Mouse (Mus musculus) thymus, adult 2 months (tissue): Measurements from ENCODE around the gene BC005624. TPM values are rescaled to one million over a fixed set of nuclear protein-coding genes. Genes with fewer than 3 reads are reported as not detected.

ENCODE experiments used
- DNase-seq: peaks from one replicate; pipeline ENCODE4 v3.0.0; 2021
- H3K27ac ChIP-seq: fragments of 200-500 bp; 2 replicates; pipeline ENCODE4 v1.5.1; 2012; ENCODE audit warnings: low read length, control low read depth; ENCODE audit not compliant: control insufficient read depth, insufficient read depth
- H3K27me3 ChIP-seq: fragments of 200-500 bp; 2 replicates; pipeline ENCODE4 v1.6.1; 2012; ENCODE audit warnings: mild to moderate bottlenecking, low read length, moderate library complexity, mixed read lengths; ENCODE audit not compliant: control insufficient read depth, insufficient read depth
- H3K36me3 ChIP-seq: fragments of 200-500 bp; 2 replicates; pipeline ENCODE4 v1.6.1; 2012; ENCODE audit warnings: mild to moderate bottlenecking, low read length, moderate library complexity; ENCODE audit not compliant: control insufficient read depth, insufficient read depth
- H3K4me1 ChIP-seq: fragments of 200-500 bp; replicated peaks from 2 replicates; pipeline ENCODE4 v1.6.1; 2012; ENCODE audit warnings: low read length; ENCODE audit not compliant: control insufficient read depth, insufficient read depth
- H3K4me3 ChIP-seq: fragments of 200-500 bp; 2 replicates; pipeline ENCODE4 v1.5.1; 2012; ENCODE audit warnings: mild to moderate bottlenecking, low read length, control low read depth, moderate library complexity; ENCODE audit not compliant: control insufficient read depth, insufficient read depth
- CTCF ChIP-seq: fragments of 200-500 bp; IDR thresholded peaks from 2 replicates; pipeline ENCODE4 v1.5.1; 2012; ENCODE audit warnings: mild to moderate bottlenecking, control low read depth, low read length, moderate library complexity, borderline replicate concordance; ENCODE audit not compliant: control insufficient read depth, poor library complexity, insufficient read depth; ENCODE audit errors: extremely low read depth
- POLR2A ChIP-seq: fragments of 200-500 bp; IDR thresholded peaks from 2 replicates; pipeline ENCODE4 v1.6.1; 2012; ENCODE audit warnings: mild to moderate bottlenecking, low read length, control low read depth, moderate library complexity; ENCODE audit not compliant: control insufficient read depth, poor library complexity, insufficient read depth; ENCODE audit errors: extremely low read depth
- WGBS: fragments of 180-500 bp; shearing (Covaris S2); methylation state at CpG from one replicate; pipeline ENCODE4 v1.1.7; 2018; 5-methylcytosine and 5-hydroxymethylcytosine counted together
- polyA plus RNA-seq: library from polyadenylated mRNA; depleted of rRNA; stranded (reverse); fragments of >200 nt; gene quantifications from 2 replicates; pipeline ENCODE4 v1.2.3, GENCODE M21; 2012; rRNA removed

Gene BC005624
- polyA plus RNA-seq = 29.8 and 37.9 TPM in 2 replicates

- Histone ChIP-seq H3K4me1 (peaks cover 18% of the 10 kb centered on the region), H3K27ac (no peak within 1 kb of the TSS), H3K36me3 (no peaks in the 10 kb centered on the region), H3K27me3 (no peaks in the 10 kb centered on the region), H3K4me3 (peak within 1 kb of the TSS; percentile 81)
- DNase-seq = peak; percentile 100
- TF ChIP-seq POLR2A (peak; percentile 85), CTCF (peak; percentile 61)
- under 1% methylated on average over 66 of the region's 66 CpGs for WGBS
These were observed at the start of gene BC005624, which contains the start of gene Usp20 for GRCm38 (mm10) chr2:30981790-30982513. TSS of gene BC005624 (minus strand) at chr2:30982201. TSS of gene Usp20 (plus strand) at chr2:30982279.

- DNase-seq = no peak
- no peak for TF ChIP-seq POLR2A
- TF ChIP-seq CTCF = no peak
- Histone ChIP-seq H3K27me3 (no peaks in the 10 kb centered on the region), H3K4me3 (no peak overlapping the region), H3K4me1 (no peaks in the 10 kb centered on the region), H3K36me3 (peaks cover 23% of the 10 kb centered on the region), H3K27ac (no peak overlapping the region)
- 92% methylated on average over 8 of the region's 8 CpGs for WGBS
These were observed 44.6 kb upstream of the BC005624 start for GRCm38 (mm10) chr2:31026642-31027041.

GRCm38 (mm10) chr2:31025458-31025857 lies 43.5 kb upstream of the BC005624 start:
- peaks cover 13% of the 10 kb centered on the region for H3K36me3 ChIP-seq
- H3K27me3 ChIP-seq = no peaks in the 10 kb centered on the region
- DNase-seq = no peak
- H3K4me3 ChIP-seq = no peak overlapping the region
- no peak overlapping the region for H3K27ac ChIP-seq
- 90% methylated on average over 3 of the region's 3 CpGs for WGBS
- TF ChIP-seq CTCF (no peak), POLR2A (no peak)
- no peaks in the 10 kb centered on the region for H3K4me1 ChIP-seq

- TF ChIP-seq CTCF (peak; percentile 96), POLR2A (no peak)
- no peak overlapping the region for H3K4me3 ChIP-seq
- no peaks in the 10 kb centered on the region for H3K27me3 ChIP-seq
- peak; percentile 77 for DNase-seq
- H3K27ac ChIP-seq = no peak overlapping the region
- H3K36me3 ChIP-seq = peaks cover 6% of the 10 kb centered on the region
- H3K4me1 ChIP-seq = no peaks in the 10 kb centered on the region
- 38% methylated on average over 5 of the region's 5 CpGs for WGBS
These were observed 42.8 kb upstream of the BC005624 start for GRCm38 (mm10) chr2:31024618-31025370.

- no peak for TF ChIP-seq POLR2A
- TF ChIP-seq CTCF = no peak
- no peaks in the 10 kb centered on the region for H3K27me3 ChIP-seq
- peaks cover 4% of the 10 kb centered on the region for H3K36me3 ChIP-seq
- no peaks in the 10 kb centered on the region for H3K4me1 ChIP-seq
- 92% methylated on average over 5 of the region's 5 CpGs for WGBS
- H3K27ac ChIP-seq = no peak overlapping the region
- H3K4me3 ChIP-seq = no peak overlapping the region
- no peak for DNase-seq
These were observed 41.9 kb upstream of the BC005624 start for GRCm38 (mm10) chr2:31023940-31024339.

- TF ChIP-seq CTCF (no peak), POLR2A (no peak)
- 94% methylated on average over 2 of the region's 2 CpGs for WGBS
- no peak overlapping the region for H3K4me3 ChIP-seq
- no peak for DNase-seq
- H3K4me1 ChIP-seq = no peaks in the 10 kb centered on the region
- no peaks in the 10 kb centered on the region for H3K36me3 ChIP-seq
- no peak overlapping the region for H3K27ac ChIP-seq
- no peaks in the 10 kb centered on the region for H3K27me3 ChIP-seq
These were observed 38.2 kb upstream of the BC005624 start for GRCm38 (mm10) chr2:31020202-31020601.
